Mouse (Mus musculus): ENCODE measurements around the gene Dpf1. TPM values are rescaled to one million over a fixed set of nuclear protein-coding genes. Genes with fewer than 3 reads are reported as not detected.

Dpf1 gene
- polyA plus RNA-seq, 1 experiment from 2014 or later = 5.5 TPM

DNA sequence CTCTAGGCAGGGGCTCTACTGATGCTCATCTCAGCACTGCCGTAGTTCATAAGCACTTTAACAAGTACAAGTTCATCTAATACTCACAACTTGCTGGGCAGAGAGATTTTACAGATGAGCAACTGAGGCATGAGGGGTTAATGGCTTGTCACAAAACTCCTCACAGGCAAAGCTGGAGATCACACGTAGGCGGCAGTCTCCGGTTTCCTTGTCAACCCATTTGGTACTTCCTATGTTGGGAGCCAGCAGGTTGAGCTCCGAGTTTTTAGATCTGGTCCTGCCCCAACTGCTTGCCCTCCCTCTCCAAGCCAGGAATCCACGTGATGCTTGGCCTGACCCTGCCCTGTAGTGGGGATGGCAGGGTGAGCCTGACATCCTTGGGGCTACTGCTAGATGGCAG is 23.3 kb downstream of the Dpf1 start:
- H3K36me3 ChIP-seq (ENCODE audit: control insufficient read depth, insufficient read depth, low read length) = peaks cover 36% of the 10 kb centered on the region
- no peaks in the 10 kb centered on the region for H3K9me3 ChIP-seq (ENCODE audit: control insufficient read depth, low read length)
- no peak overlapping the region for H3K9ac ChIP-seq (ENCODE audit: low read depth, low read length)
- H3K27me3 ChIP-seq (ENCODE audit: control insufficient read depth, insufficient read depth, low read length) = no peaks in the 10 kb centered on the region
- WGBS = 38% methylated on average over 6 of the region's 6 CpGs
- ATAC-seq (ENCODE audit: low FRiP score, low TSS enrichment) = no peak
- H3K4me1 ChIP-seq (ENCODE audit: control insufficient read depth, insufficient read depth, low read length) = no peaks in the 10 kb centered on the region
- no peak overlapping the region for H3K4me2 ChIP-seq (replicated peaks; ENCODE audit: low read depth, low read length)
- no peak overlapping the region for H3K27ac ChIP-seq (ENCODE audit: low read depth, low read length)
- no peak overlapping the region for H3K4me3 ChIP-seq (ENCODE audit: low read length)

DNA sequence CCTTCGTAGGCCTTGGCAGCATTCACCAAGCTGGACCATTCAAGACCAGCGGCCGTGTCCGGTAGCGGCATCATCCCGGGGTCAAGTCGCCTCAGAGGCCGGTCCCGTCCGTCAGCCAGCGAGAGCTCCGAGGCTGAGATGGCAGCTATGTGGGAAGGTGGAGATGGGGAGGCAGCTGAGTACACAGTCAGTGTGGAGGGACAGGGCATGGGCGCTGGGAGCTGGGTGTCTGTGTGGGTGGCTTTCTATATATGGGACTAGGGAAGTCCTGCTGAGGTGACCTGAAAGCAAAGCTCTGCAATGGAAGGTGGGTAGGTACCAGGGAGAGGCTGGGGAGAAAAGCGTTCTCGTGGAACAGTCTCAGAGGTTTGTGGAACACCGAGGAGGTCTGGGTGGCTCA is 25.2 kb downstream of the Dpf1 start:
- Histone ChIP-seq H3K4me1 (ENCODE audit: control insufficient read depth, insufficient read depth, low read length) (no peaks in the 10 kb centered on the region), H3K27me3 (ENCODE audit: control insufficient read depth, insufficient read depth, low read length) (no peaks in the 10 kb centered on the region), H3K4me3 (ENCODE audit: low read length) (no peak overlapping the region), H3K36me3 (ENCODE audit: control insufficient read depth, insufficient read depth, low read length) (peaks cover 35% of the 10 kb centered on the region), H3K4me2 (replicated peaks; ENCODE audit: low read depth, low read length) (no peak overlapping the region), H3K9ac (ENCODE audit: low read depth, low read length) (no peak overlapping the region), H3K9me3 (ENCODE audit: control insufficient read depth, low read length) (no peaks in the 10 kb centered on the region), H3K27ac (ENCODE audit: low read depth, low read length) (no peak overlapping the region)
- ATAC-seq (ENCODE audit: low FRiP score, low TSS enrichment) = no peak
- 91% methylated on average over 16 of the region's 16 CpGs for WGBS

DNA sequence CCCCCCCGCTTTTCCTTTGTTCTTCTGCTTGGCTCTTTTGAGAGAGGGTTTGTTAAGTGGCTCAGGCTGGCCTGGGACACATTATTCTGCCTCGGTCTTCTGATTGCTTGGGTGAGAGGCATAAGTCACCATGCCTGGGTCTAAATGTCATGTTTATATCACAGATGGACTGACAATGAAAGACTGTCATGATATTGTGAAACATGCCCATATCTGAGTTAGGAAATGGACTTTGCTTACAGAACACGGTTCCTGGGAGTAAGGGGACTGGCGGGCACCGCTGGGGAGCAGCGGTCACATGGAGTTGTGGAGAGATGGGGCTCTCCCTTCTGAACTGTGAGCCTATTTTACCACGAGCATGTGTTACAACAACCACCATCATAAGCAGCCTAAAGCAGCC is 30.4 kb downstream of the Dpf1 start:
- Histone ChIP-seq H3K4me3 (ENCODE audit: low read length) (no peak overlapping the region), H3K4me1 (ENCODE audit: control insufficient read depth, insufficient read depth, low read length) (no peaks in the 10 kb centered on the region), H3K36me3 (ENCODE audit: control insufficient read depth, insufficient read depth, low read length) (peaks cover 23% of the 10 kb centered on the region), H3K27me3 (ENCODE audit: control insufficient read depth, insufficient read depth, low read length) (0 out of 2 replicates have a peak, but pooled peaks cover 7% of the 10 kb centered on the region), H3K27ac (ENCODE audit: low read depth, low read length) (no peak overlapping the region), H3K9me3 (ENCODE audit: control insufficient read depth, low read length) (no peaks in the 10 kb centered on the region), H3K4me2 (replicated peaks; ENCODE audit: low read depth, low read length) (no peak overlapping the region), H3K9ac (ENCODE audit: low read depth, low read length) (no peak overlapping the region)
- no peak for ATAC-seq (ENCODE audit: low FRiP score, low TSS enrichment)
- 85% methylated on average over 6 of the region's 7 CpGs for WGBS

DNA sequence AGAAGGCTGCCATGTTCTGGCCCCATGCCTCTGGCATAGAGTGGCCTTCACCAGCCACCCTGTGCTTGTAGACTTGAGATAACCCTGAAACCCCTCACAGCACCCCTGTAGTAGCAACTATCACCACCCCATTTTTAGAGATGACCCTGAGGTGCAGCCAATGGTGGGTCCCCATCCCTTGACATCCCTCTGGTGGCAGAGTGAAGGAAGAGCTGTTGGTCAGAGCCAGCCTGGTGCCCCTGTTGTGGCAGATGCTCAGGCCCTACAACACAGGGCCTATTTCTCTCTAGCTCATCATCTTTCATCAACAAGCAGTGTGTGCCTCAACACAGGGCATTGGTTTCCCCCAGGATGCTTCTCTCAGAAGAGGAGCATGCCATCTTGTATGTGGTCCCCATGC is 31.5 kb downstream of the Dpf1 start:
- H3K27me3 ChIP-seq (ENCODE audit: control insufficient read depth, insufficient read depth, low read length) = 0 out of 2 replicates have a peak, but pooled peaks cover 8% of the 10 kb centered on the region
- H3K9ac ChIP-seq (ENCODE audit: low read depth, low read length) = no peak overlapping the region
- no peaks in the 10 kb centered on the region for H3K9me3 ChIP-seq (ENCODE audit: control insufficient read depth, low read length)
- H3K4me2 ChIP-seq (replicated peaks; ENCODE audit: low read depth, low read length) = no peak overlapping the region
- peaks cover 13% of the 10 kb centered on the region for H3K36me3 ChIP-seq (ENCODE audit: control insufficient read depth, insufficient read depth, low read length)
- ATAC-seq (ENCODE audit: low FRiP score, low TSS enrichment) = no peak
- H3K27ac ChIP-seq (ENCODE audit: low read depth, low read length) = no peak overlapping the region
- H3K4me1 ChIP-seq (ENCODE audit: control insufficient read depth, insufficient read depth, low read length) = 0 out of 2 replicates have a peak, but pooled peaks cover 3% of the 10 kb centered on the region
- H3K4me3 ChIP-seq (ENCODE audit: low read length) = no peak overlapping the region

DNA sequence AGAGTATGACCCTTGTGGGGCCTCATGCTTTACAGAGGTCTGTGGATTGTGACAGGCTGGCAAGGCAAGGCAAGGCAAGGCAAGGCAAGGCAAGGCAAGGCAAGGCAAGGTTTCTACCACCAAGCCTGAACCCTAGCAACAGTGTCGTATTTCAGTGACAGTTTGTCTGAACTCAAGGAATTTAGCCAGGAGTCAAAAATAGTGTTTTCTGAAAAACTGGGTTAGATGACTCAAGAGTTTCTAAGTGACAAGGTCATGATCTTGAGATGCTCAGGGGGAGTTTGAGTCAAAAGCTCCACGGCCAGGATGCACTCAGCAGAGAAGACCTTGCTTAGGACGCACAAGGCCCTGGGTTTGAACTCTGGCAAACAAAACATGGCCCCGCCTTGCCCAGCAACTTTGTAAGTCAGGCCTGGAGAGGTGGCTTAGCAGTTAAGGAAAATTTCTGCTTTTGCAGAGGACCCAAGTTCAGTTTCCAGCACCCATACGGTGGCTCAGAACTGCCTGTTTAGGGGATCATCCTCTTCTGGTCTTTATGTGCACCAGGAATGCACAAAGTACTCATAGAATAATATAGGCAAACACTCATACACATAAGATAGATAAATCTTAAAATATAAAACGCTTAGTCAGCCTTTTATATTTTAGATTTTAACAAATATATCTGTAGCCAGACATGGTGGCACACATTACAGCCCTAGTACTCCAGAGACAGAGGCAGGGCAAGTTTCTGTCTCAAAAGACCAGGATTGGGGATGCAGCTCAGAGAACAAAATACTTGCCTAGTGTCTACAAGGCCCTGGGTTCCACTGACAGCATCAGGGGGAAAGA is 32.3 kb downstream of the Dpf1 start:
- peaks cover 10% of the 10 kb centered on the region for H3K36me3 ChIP-seq (ENCODE audit: control insufficient read depth, insufficient read depth, low read length)

DNA sequence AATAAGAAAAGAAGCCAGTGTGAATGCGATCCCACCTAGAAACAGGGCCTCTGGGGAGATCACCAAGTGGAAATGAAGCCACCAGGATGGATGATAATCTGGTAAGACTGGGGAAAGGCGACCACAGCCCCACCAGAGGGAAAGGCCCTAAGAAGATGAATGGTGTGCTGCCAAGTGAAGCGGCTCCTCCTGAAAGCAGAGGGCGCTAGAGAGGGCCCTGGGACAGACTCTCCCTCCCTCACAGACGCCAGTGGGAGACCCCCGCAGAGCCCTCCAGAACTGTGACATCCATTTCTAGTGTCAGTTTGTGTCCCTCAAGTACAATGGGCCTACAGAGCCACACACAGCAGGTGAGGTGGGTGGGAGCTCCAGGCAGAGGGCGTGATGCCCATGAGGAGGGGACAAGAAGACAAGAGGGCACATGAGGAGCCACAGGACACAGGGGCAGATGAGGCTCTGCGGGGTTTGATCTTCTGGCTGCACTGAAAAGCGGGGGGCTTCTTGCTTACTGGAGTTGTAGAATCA is 33.1 kb downstream of the Dpf1 start:
- Histone ChIP-seq H3K9me3 (ENCODE audit: control insufficient read depth, low read length) (no peaks in the 10 kb centered on the region), H3K9ac (ENCODE audit: low read depth, low read length) (no peak overlapping the region), H3K4me2 (replicated peaks; ENCODE audit: low read depth, low read length) (no peak overlapping the region), H3K27me3 (ENCODE audit: control insufficient read depth, insufficient read depth, low read length) (peaks cover 13% of the 10 kb centered on the region; the same call in 1 of the 2 replicates), H3K36me3 (ENCODE audit: control insufficient read depth, insufficient read depth, low read length) (peaks cover 2% of the 10 kb centered on the region; the same call in 1 of the 2 replicates), H3K4me3 (ENCODE audit: low read length) (no peak overlapping the region), H3K4me1 (ENCODE audit: control insufficient read depth, insufficient read depth, low read length) (0 out of 2 replicates have a peak, but pooled peaks cover 3% of the 10 kb centered on the region), H3K27ac (ENCODE audit: low read depth, low read length) (no peak overlapping the region)
- ATAC-seq (ENCODE audit: low FRiP score, low TSS enrichment) = no peak
- WGBS = 76% methylated on average over 9 of the region's 9 CpGs

More for the DNA sequence above, 32.3 kb downstream of the Dpf1 start:
- H3K9me3 ChIP-seq (ENCODE audit: control insufficient read depth, low read length) = no peaks in the 10 kb centered on the region
- H3K4me1 ChIP-seq (ENCODE audit: control insufficient read depth, insufficient read depth, low read length) = 0 out of 2 replicates have a peak, but pooled peaks cover 3% of the 10 kb centered on the region
- 0 out of 2 replicates have a peak, but pooled peaks cover 10% of the 10 kb centered on the region for H3K27me3 ChIP-seq (ENCODE audit: control insufficient read depth, insufficient read depth, low read length)
- no peak overlapping the region for H3K4me2 ChIP-seq (replicated peaks; ENCODE audit: low read depth, low read length)
- H3K9ac ChIP-seq (ENCODE audit: low read depth, low read length) = no peak overlapping the region
- WGBS = 80% methylated on average over 6 of the region's 6 CpGs
- H3K27ac ChIP-seq (ENCODE audit: low read depth, low read length) = no peak overlapping the region
- ATAC-seq (ENCODE audit: low FRiP score, low TSS enrichment) = no peak
- no peak overlapping the region for H3K4me3 ChIP-seq (ENCODE audit: low read length)

DNA sequence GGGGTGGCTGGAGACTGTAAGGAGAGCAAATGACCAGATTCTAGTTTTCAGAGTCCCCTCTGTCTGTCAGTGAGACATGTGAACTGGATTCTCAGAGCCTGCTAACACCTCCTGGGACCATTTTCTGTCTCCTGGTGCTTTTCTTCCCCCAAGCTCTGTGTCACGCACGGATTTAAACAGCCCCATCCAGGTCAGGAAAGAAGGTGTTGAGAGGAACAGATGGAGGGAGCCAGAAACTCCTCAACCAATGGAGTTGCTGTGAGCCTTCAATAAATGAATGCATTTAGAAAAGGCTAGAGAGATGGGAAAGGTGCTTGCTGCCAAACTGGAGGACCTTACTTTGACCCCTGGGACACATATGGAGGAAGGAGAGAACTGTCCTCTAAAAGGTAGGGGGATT is 34.0 kb downstream of the Dpf1 start:
- Histone ChIP-seq H3K9me3 (ENCODE audit: control insufficient read depth, low read length) (no peaks in the 10 kb centered on the region), H3K27ac (ENCODE audit: low read depth, low read length) (no peak overlapping the region), H3K4me1 (ENCODE audit: control insufficient read depth, insufficient read depth, low read length) (0 out of 2 replicates have a peak, but pooled peaks cover 3% of the 10 kb centered on the region), H3K9ac (ENCODE audit: low read depth, low read length) (no peak overlapping the region), H3K27me3 (ENCODE audit: control insufficient read depth, insufficient read depth, low read length) (peaks cover 14% of the 10 kb centered on the region; the same call in 1 of the 2 replicates), H3K4me2 (replicated peaks; ENCODE audit: low read depth, low read length) (no peak overlapping the region), H3K36me3 (ENCODE audit: control insufficient read depth, insufficient read depth, low read length) (no peaks in the 10 kb centered on the region; the same call in 1 of the 2 replicates), H3K4me3 (ENCODE audit: low read length) (no peak overlapping the region)
- 72% methylated on average over 2 of the region's 2 CpGs for WGBS
- no peak for ATAC-seq (ENCODE audit: low FRiP score, low TSS enrichment)

DNA sequence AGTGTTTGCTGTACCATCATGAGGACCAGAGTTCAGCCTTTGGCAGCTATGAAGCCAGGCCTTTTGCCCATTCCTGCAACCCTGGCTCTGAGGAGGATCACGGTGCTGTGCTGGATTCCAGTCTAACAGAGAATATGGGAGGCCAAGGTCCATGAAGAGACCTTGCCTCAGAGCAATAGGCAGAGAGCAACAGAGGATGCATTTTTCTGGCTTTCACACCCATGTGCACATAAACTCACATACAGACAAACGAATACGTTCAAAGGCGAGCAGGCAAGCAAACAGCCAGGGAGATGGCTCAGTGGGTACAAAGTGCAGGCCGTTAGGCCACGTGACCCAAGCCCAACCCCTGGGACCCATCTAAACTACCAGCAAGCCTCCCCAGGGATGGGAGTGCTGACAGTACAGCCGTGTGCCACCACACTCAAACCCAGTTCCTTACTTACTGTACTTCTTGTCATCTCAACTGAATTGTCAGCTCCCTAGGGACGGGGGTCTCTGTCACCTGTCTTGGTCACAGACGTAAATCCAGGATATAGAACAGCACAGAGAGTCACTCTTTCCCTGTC is 34.7 kb downstream of the Dpf1 start:
- 0 out of 2 replicates have a peak, but pooled peaks cover 3% of the 10 kb centered on the region for H3K4me1 ChIP-seq (ENCODE audit: control insufficient read depth, insufficient read depth, low read length)
- H3K36me3 ChIP-seq (ENCODE audit: control insufficient read depth, insufficient read depth, low read length) = no peaks in the 10 kb centered on the region; the same call in 1 of the 2 replicates
- 56% methylated on average over 9 of the region's 9 CpGs for WGBS
- H3K27me3 ChIP-seq (ENCODE audit: control insufficient read depth, insufficient read depth, low read length) = peaks cover 14% of the 10 kb centered on the region; the same call in 1 of the 2 replicates
- H3K4me3 ChIP-seq (ENCODE audit: low read length) = no peak overlapping the region
- no peak overlapping the region for H3K4me2 ChIP-seq (replicated peaks; ENCODE audit: low read depth, low read length)
- no peaks in the 10 kb centered on the region for H3K9me3 ChIP-seq (ENCODE audit: control insufficient read depth, low read length)
- H3K9ac ChIP-seq (ENCODE audit: low read depth, low read length) = no peak overlapping the region
- ATAC-seq (ENCODE audit: low FRiP score, low TSS enrichment) = 0 out of 2 replicates have a peak, but pooled peaks have one; percentile 20
- H3K27ac ChIP-seq (ENCODE audit: low read depth, low read length) = no peak overlapping the region
